Mouse (Mus musculus): ENCODE results near the gene Gpr149. TPM values are rescaled to one million over a fixed set of nuclear protein-coding genes. Genes with fewer than 3 reads are reported as not detected.

The Gpr149 gene
- 1 to 10 TPM in 2 of 4 experiments, under 1 TPM in 2; 0.34 to 1.7 (median 1.1) TPM for total RNA-seq (2022)

GRCm38 (mm10) chr3:62604973-62605372 is at the start of gene Gpr149:
Gene Gpr149 (minus strand): TSS chr3:62605140.
- no peak for DNase-seq (ENCODE audit: low spot score in 2 of 2)

GRCm38 (mm10) chr3:62650551-62650950 is 45.6 kb upstream of the Gpr149 start:
- no peak for DNase-seq (ENCODE audit: low spot score in 2 of 2)

- no peak for DNase-seq (ENCODE audit: low spot score in 2 of 2)
Measured at GRCm38 (mm10) chr3:62610861-62611260, 5.9 kb upstream of the Gpr149 start.

- no peak for DNase-seq (ENCODE audit: low spot score in 2 of 2)
Measured at GRCm38 (mm10) chr3:62605931-62606330, 991 bp upstream of the Gpr149 start.

- no peak for DNase-seq (ENCODE audit: low spot score in 2 of 2)
Measured at GRCm38 (mm10) chr3:62604047-62604391, 921 bp downstream of the Gpr149 start.

- DNase-seq (ENCODE audit: low spot score in 2 of 2): no peak
Measured at GRCm38 (mm10) chr3:62603231-62604046, 1.5 kb downstream of the Gpr149 start.

GRCm38 (mm10) chr3:62602466-62602865 is 2.5 kb downstream of the Gpr149 start:
- no peak for DNase-seq (ENCODE audit: low spot score in 2 of 2)

- DNase-seq (ENCODE audit: low spot score in 2 of 2): no peak
Measured at GRCm38 (mm10) chr3:62594842-62595241, 10.1 kb downstream of the Gpr149 start.

GRCm38 (mm10) chr3:62585072-62585471 is 19.9 kb downstream of the Gpr149 start:
- DNase-seq (ENCODE audit: low spot score in 2 of 2): no peak

- no peak for DNase-seq (ENCODE audit: low spot score in 2 of 2)
Measured at GRCm38 (mm10) chr3:62527593-62527992, 77.3 kb downstream of the Gpr149 start.

- peak in 1 of 2 experiments; percentile 31 for DNase-seq (ENCODE audit: low spot score in 2 of 2)
Measured at GRCm38 (mm10) chr3:62527160-62527559, 77.8 kb downstream of the Gpr149 start.

- DNase-seq (ENCODE audit: low spot score in 2 of 2): no peak
Measured at GRCm38 (mm10) chr3:62507206-62507647, 97.7 kb downstream of the Gpr149 start.

- DNase-seq (ENCODE audit: low spot score in 2 of 2): peak; percentile 96 to 97
Measured at GRCm38 (mm10) chr3:62506488-62507205, 98.3 kb downstream of the Gpr149 start, which contains the start of gene Dhx36. Gene Dhx36 (minus strand): TSS chr3:62507004.

GRCm38 (mm10) chr3:62505166-62505900 is 99.6 kb downstream of the Gpr149 start:
- no peak for DNase-seq (ENCODE audit: low spot score in 2 of 2)

- DNase-seq (ENCODE audit: low spot score in 2 of 2): no peak
Measured at GRCm38 (mm10) chr3:62499327-62499726, 105.6 kb downstream of the Gpr149 start.

GRCm38 (mm10) chr3:62492568-62492967 is 112.4 kb downstream of the Gpr149 start:
- no peak for DNase-seq (ENCODE audit: low spot score in 2 of 2)

GRCm38 (mm10) chr3:62484340-62484739 is 120.6 kb downstream of the Gpr149 start:
- no peak for DNase-seq (ENCODE audit: low spot score in 2 of 2)

Other genes starting within 250 kb of the Gpr149 start
- 10 to 100 TPM; 49.6 to 62.1 (median 58.3) TPM for gene Dhx36, start 98.1 kb downstream of the Gpr149 start, total RNA-seq (2022)

Data from layer of hippocampus, adult 8-10 months (tissue).